Mouse (Mus musculus) thymus, adult 2 months (tissue): ENCODE measurements at regions not wholly inside any gene's neighbourhood (a gene's known extent, or its start where the extent isn't known, plus 50 kb on each side); places are given as distances from the start of the nearest gene placed in this dataset.
"Not testable (repeated sequence)": the region's sequence is repeated elsewhere in the genome, so short reads cannot be mapped to it uniquely, and the experiment has no call there.

Source experiments
- DNase-seq: peaks from one replicate; pipeline ENCODE4 v3.0.0; 2021
- H3K27ac ChIP-seq: fragments of 200-500 bp; 2 replicates; pipeline ENCODE4 v1.5.1; 2012; ENCODE audit warnings: low read length, control low read depth; ENCODE audit not compliant: control insufficient read depth, insufficient read depth
- H3K27me3 ChIP-seq: fragments of 200-500 bp; 2 replicates; pipeline ENCODE4 v1.6.1; 2012; ENCODE audit warnings: mild to moderate bottlenecking, low read length, moderate library complexity, mixed read lengths; ENCODE audit not compliant: control insufficient read depth, insufficient read depth
- H3K36me3 ChIP-seq: fragments of 200-500 bp; 2 replicates; pipeline ENCODE4 v1.6.1; 2012; ENCODE audit warnings: mild to moderate bottlenecking, low read length, moderate library complexity; ENCODE audit not compliant: control insufficient read depth, insufficient read depth
- H3K4me1 ChIP-seq: fragments of 200-500 bp; replicated peaks from 2 replicates; pipeline ENCODE4 v1.6.1; 2012; ENCODE audit warnings: low read length; ENCODE audit not compliant: control insufficient read depth, insufficient read depth
- H3K4me3 ChIP-seq: fragments of 200-500 bp; 2 replicates; pipeline ENCODE4 v1.5.1; 2012; ENCODE audit warnings: mild to moderate bottlenecking, low read length, control low read depth, moderate library complexity; ENCODE audit not compliant: control insufficient read depth, insufficient read depth
- CTCF ChIP-seq: fragments of 200-500 bp; IDR thresholded peaks from 2 replicates; pipeline ENCODE4 v1.5.1; 2012; ENCODE audit warnings: mild to moderate bottlenecking, control low read depth, low read length, moderate library complexity, borderline replicate concordance; ENCODE audit not compliant: control insufficient read depth, poor library complexity, insufficient read depth; ENCODE audit errors: extremely low read depth
- POLR2A ChIP-seq: fragments of 200-500 bp; IDR thresholded peaks from 2 replicates; pipeline ENCODE4 v1.6.1; 2012; ENCODE audit warnings: mild to moderate bottlenecking, low read length, control low read depth, moderate library complexity; ENCODE audit not compliant: control insufficient read depth, poor library complexity, insufficient read depth; ENCODE audit errors: extremely low read depth
- WGBS: fragments of 180-500 bp; shearing (Covaris S2); methylation state at CpG from one replicate; pipeline ENCODE4 v1.1.7; 2018; 5-methylcytosine and 5-hydroxymethylcytosine counted together

- WGBS, result 72% methylated on average over 2 of the region's 2 CpGs
- Histone ChIP-seq H3K27ac (no peak overlapping the region), H3K4me3 (no peak overlapping the region)
Observed at GRCm38 (mm10) chr6:89169520-89169919, 192.9 kb downstream of the Plxna1 start.

GRCm38 (mm10) chr6:89184920-89185319 is 177.5 kb downstream of the Plxna1 start:
- not testable (repeated sequence) for H3K4me3 ChIP-seq, H3K27ac ChIP-seq
- 100% methylated on average over 1 of the region's 7 CpGs for WGBS

More at GRCm38 (mm10) chr6:89169520-89169919, 192.9 kb downstream of the Plxna1 start:
- DNase-seq, result no peak
- Histone ChIP-seq H3K4me1 (no peaks in the 10 kb centered on the region), H3K27me3 (no peaks in the 10 kb centered on the region), H3K36me3 (no peaks in the 10 kb centered on the region)
- TF ChIP-seq CTCF (no peak), POLR2A (no peak)

GRCm38 (mm10) chr6:89200514-89201284 is 161.7 kb downstream of the Plxna1 start:
- not testable (repeated sequence) for H3K36me3 ChIP-seq, H3K27ac ChIP-seq, H3K4me1 ChIP-seq, H3K27me3 ChIP-seq, DNase-seq, H3K4me3 ChIP-seq
- 24% methylated on average over 19 of the region's 19 CpGs for WGBS

More at GRCm38 (mm10) chr6:89184920-89185319, 177.5 kb downstream of the Plxna1 start:
- H3K27me3 ChIP-seq, H3K36me3 ChIP-seq, H3K4me1 ChIP-seq, DNase-seq: not testable (repeated sequence)

DNA sequence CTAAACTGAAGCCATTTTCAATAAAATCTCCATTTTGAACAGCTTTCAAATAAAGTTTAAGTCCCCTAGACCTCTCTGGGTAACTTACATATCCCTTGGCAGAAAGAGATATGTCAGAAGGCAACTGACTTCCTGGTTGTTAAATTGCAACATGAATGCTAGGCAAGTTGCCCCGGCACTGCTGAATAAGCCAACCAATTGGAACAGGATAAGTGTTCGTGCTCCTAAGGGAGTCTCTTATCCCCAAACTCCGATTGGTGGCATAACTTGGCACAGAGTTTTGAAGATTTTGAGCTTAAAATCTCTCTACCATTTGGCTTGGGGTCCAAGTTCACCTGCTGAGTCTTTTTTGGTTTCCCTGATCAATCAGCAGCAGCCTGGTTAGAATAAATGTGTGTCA is 147.4 kb downstream of the Plxna1 start:
- Histone ChIP-seq H3K27me3 (no peaks in the 10 kb centered on the region), H3K4me3 (no peak overlapping the region), H3K27ac (no peak overlapping the region), H3K36me3 (no peaks in the 10 kb centered on the region), H3K4me1 (peaks cover 8% of the 10 kb centered on the region)
- TF ChIP-seq POLR2A (no peak), CTCF (no peak)
- 79% methylated on average over 3 of the region's 3 CpGs for WGBS
- no peak for DNase-seq

GRCm38 (mm10) chr6:89235416-89236075 is 126.9 kb downstream of the Plxna1 start:
- Histone ChIP-seq H3K27me3 (no peaks in the 10 kb centered on the region), H3K27ac (no peak overlapping the region), H3K36me3 (no peaks in the 10 kb centered on the region), H3K4me3 (no peak overlapping the region), H3K4me1 (no peaks in the 10 kb centered on the region)
- WGBS, result 28% methylated on average over 27 of the region's 27 CpGs
- DNase-seq, result no peak
- TF ChIP-seq CTCF (no peak), POLR2A (no peak)

DNA sequence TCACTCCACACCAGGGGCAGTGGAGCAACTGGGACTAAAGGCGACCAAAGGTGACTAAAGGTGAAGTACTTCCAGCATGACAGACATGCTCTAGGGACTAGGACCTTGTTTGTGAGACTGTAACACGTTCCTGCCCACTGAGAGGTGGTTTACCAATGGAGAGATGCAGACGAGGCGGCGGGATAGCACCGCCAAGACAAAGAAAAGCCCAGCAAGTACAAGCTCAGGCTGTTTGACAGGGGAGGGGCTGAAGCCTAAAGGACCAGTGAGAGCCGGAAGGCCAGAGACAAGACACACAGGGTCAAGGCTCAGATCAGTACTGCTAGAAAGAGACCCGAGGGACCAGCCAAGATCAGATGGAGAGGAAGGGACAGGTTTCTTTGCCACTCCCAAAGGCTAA is 126.2 kb downstream of the Plxna1 start:
- WGBS, result 41% methylated on average over 8 of the region's 8 CpGs

More for the DNA sequence above, 126.2 kb downstream of the Plxna1 start:
- H3K27ac ChIP-seq, result no peak overlapping the region
- H3K4me3 ChIP-seq, result no peak overlapping the region
- no peaks in the 10 kb centered on the region for H3K36me3 ChIP-seq
- DNase-seq, result no peak
- H3K27me3 ChIP-seq, result no peaks in the 10 kb centered on the region
- TF ChIP-seq CTCF (no peak), POLR2A (no peak)
- no peaks in the 10 kb centered on the region for H3K4me1 ChIP-seq
